Mouse (Mus musculus): ENCODE results near the gene Gabbr2.

The Gabbr2 gene

DNA sequence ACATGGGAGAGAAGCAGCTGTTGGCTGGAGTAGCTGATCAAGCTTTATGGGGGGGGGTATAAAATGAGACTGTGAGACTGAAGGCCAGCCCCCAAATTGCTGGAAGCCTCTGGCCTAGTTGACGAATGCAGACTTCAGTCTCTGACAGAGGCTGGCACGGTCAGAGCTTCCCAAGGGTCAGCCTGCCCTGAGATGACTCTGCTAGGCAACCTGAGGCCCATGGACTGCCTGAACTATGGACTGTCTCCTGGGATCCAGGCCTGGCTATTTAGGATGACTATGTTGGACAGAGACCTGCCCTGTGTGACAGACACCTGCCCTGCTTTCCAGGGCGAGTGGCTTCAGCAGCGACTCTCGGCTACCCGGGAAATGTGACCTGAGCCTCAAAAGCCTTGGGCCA, 281.7 kb downstream of the Gabbr2 start:
- no peak for DNase-seq (ENCODE audit: low spot score)

- DNase-seq (ENCODE audit: low spot score), result no peak
Measured at GRCm38 (mm10) chr4:46709492-46709891, 282.2 kb downstream of the Gabbr2 start.

DNA sequence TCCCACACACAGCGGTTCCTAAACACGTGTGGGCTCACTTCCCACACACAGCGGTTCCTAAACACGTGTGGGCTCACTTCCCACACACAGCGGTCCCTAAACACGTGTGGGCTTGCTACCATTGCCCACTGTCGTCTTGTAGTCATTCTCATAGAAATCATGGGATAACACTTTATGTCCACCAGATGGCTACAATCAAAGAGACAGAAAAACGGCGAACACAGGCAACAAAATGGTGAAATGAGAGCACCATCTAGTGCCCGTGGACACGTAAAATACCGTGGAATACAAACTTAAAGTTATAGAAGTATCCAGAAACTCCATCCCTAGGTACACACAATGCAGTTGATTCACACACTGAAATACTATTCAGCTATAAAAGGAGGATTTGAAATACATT, 285.9 kb downstream of the Gabbr2 start:
- DNase-seq (ENCODE audit: low spot score), result no peak

DNA sequence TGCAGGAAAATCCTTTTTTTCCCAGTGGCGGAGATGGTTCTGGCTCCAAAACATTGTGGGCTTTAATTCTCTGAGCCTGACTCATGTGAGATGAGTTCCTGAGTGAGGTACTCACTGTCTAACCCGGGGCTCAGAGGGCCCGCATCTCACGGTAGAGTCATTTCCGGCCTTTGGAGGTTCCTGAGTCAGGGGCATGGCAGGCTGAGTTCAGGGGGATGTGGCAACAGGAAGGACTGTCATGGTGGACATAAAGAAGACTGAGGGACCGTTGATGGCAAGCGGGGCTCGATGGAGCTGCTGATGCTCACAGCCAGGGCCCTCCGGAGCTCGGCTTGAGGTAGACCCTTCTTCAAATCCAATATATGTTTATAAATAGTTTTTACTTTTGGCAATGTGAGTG, 288.5 kb downstream of the Gabbr2 start:
- no peak for DNase-seq (ENCODE audit: low spot score)

DNA sequence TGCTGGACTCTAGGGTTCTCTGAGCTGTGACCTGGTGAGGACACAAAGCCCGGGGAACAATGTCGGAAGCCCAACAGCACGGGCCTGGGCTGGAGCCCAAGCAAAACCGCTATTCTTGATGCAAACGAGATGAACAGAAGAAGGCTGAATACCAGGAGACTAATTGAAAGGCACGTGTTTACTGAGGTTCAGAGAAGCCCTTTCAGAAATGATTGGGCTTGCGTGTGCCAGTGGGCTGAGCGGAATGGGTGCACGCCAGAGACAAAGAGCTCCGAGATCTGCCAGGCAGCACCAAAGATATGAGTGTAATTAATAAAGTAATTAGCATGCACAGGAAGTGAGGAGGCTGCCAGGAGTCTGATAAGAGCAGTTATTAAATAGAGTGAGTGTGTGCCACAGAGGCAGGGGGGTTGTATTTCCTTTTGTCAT, 291.4 kb downstream of the Gabbr2 start:
- DNase-seq (ENCODE audit: low spot score), result no peak

- peak; percentile 66 for DNase-seq (ENCODE audit: low spot score)
Measured at GRCm38 (mm10) chr4:46696467-46696866, 295.2 kb downstream of the Gabbr2 start.

DNA sequence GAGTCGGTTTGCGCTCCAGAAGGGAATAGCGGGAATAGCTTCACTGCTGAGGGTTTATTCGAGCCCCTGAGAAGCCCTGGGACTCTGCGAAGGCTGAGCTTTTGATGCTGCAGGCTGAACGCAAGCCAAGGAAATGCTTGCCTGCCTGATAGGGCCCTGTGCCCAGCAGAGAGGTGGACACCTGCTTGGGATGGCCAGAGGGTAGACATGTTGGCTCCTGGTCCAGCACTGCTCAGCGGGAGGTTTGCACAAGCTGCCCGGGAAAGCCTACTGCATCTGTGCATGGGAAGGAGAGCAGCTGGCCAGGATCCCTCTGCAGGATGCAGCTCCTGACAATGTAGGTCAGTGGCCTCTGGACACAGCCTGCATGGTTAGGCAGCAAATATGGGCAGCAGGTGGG, 301.1 kb downstream of the Gabbr2 start:
- DNase-seq (ENCODE audit: low spot score), result peak; percentile 47

DNA sequence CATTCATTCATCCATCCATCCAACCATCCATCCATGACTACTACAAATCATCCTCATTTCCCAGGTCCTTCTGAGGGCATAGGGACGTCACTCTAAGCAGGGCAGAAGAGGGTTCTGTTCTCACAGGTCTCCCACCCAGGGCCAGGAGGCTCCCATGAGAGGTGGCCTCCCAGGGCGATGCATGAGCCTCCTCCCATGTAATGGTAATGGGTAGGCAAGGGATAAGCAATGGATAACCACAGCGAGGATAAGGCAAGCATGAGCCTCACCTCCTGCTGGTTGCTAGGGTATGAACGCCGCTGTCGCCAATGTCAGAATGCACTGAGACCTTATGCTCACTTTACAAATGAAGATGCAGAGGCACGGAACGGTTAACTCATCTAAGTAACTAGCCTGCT, 301.7 kb downstream of the Gabbr2 start:
- no peak for DNase-seq (ENCODE audit: low spot score)

GRCm38 (mm10) chr4:46689397-46690022, 302.2 kb downstream of the Gabbr2 start:
- peak; percentile 91 for DNase-seq (ENCODE audit: low spot score)

DNA sequence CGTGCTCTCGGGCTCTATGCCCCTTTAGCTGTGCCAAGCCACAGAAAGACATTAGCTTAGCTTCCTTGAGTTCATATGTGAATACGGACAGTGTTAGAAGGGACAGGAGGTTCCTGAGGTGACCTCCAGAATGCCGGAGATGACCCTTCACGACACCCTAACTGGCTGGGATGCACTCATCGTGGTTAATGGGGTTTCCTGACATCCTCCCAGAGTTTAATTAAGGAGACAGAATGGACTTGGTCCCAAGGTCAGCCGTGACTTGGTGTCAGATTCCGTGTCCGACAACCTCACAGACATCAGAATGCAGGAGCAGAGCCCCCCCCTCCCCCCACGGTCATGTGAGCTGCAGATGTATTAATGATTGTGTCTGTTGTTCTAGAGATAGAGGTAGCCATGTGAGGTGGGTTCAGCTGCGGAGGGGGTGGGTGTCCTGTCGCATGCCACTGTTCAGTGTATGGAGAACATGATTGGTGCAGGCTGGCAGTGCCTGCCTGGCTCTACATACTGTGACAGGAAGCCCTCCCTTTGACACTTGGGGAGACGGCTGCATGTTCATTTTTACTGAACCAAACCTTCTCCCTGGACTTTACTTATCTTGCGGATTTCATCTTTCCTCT, 303.4 kb downstream of the Gabbr2 start:
- DNase-seq (ENCODE audit: low spot score), result no peak

GRCm38 (mm10) chr4:46684160-46684559, 307.5 kb downstream of the Gabbr2 start:
- DNase-seq (ENCODE audit: low spot score), result no peak

GRCm38 (mm10) chr4:46676646-46677045, 315.0 kb downstream of the Gabbr2 start:
- no peak for DNase-seq (ENCODE audit: low spot score)

DNA sequence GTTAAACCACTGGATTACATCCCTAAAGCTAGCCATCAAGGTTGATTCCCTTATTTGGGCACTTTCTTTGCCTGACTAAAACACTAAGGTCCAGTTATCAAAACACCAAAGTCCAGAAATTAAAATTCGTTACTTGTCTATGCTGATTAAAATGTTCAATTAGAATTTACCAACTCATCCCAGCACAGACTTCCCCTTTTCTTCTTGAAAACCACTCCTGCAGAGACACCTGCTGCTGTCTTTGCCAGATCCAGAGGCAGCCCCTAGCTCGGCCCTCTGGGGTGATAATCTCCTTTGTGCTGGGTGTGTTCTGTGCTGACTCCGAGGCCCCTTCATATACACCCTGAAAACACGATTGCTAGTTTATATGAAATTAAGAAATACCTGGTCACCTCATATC, 315.7 kb downstream of the Gabbr2 start:
- no peak for DNase-seq (ENCODE audit: low spot score)

- no peak for DNase-seq (ENCODE audit: low spot score)
Measured at GRCm38 (mm10) chr4:46675272-46675785, 316.3 kb downstream of the Gabbr2 start.

DNA sequence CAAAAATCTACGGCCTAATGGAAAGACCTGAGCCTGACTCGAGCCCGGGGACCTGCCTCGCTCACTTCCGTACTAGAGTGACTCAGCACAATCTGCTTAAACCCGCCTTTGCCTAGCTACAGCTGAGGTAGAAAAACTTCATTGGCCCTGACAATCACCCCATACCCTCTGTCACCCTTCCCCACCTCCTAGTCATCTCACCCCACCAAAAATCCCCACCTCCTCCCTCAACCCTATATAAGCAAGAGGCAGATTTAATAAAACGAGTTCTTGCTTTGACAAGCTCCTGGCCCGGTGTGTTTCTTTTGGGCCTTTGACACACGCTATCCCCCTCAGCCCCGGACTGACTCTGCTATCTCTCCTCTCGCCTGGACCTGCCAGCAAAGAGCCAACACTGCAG, 323.1 kb downstream of the Gabbr2 start:
- no peak for DNase-seq (ENCODE audit: low spot score)

DNA sequence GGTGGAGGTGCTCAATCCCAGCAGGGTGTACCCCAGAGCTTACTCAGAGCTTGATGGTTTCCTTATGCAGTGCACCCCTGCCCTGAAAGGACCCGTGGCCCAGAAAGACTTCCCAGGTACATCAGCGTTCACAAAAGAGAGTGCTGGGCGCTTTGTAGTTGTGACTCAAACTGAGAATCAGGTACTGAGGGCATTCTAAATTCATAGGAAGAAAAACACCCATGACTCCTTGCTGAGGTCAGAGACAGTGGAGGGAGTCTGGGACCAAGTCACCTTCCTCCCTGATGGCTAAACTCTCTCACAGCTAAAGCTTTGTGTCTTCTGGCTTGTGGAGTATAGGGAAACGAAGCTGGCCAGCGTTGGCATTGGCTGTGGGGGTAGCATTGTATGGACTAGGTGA, 325.3 kb downstream of the Gabbr2 start:
- DNase-seq (ENCODE audit: low spot score), result no peak

DNA sequence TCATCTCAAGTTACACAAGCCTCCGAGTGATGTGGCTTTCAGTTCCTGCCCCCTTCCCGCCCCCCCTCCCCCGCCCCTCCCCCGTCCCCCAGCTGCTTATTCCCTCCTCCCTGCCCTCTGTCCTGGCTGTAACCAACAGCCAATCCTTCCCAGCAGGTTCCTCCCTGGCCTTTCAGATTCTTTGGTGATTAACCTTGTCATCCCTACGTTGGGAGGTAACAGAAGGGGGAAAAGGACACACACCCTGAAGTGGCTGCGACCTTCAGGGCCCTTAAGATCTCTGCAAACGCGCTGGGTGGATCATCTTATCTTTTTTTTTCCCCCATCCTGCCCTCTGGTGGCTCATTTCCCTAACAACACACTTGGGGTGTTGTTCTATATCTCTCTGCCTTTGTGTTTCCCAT, 326.3 kb downstream of the Gabbr2 start:
- DNase-seq (ENCODE audit: low spot score), result peak; percentile 73

- DNase-seq (ENCODE audit: low spot score), result peak; percentile 68
Measured at GRCm38 (mm10) chr4:46664123-46665009, 327.3 kb downstream of the Gabbr2 start.

DNA sequence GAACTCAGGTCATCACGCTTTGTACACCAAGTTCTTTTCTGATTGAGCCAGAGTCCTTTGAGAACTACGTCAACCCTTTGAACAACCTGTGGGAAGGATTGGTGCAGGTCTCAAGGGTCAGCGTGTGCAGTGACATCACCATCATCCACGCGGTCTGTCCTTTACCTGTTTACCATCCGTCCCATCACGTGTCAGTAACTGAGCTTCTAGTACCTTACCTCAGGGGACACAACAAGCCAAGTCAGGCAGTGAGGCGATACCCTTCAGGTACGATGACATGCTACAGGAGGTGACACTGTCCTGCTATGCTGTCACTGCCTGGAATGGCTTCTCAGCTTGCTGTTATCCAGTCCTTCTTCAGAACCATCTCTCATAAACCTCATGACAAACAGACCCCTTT, 330.2 kb downstream of the Gabbr2 start:
- no peak for DNase-seq (ENCODE audit: low spot score)

GRCm38 (mm10) chr4:46658946-46659345, 332.7 kb downstream of the Gabbr2 start:
- DNase-seq (ENCODE audit: low spot score), result no peak

GRCm38 (mm10) chr4:46657116-46657515, 334.6 kb downstream of the Gabbr2 start:
- peak; percentile 91 for DNase-seq (ENCODE audit: low spot score)

GRCm38 (mm10) chr4:46655956-46656355, 335.7 kb downstream of the Gabbr2 start:
- no peak for DNase-seq (ENCODE audit: low spot score)

DNA sequence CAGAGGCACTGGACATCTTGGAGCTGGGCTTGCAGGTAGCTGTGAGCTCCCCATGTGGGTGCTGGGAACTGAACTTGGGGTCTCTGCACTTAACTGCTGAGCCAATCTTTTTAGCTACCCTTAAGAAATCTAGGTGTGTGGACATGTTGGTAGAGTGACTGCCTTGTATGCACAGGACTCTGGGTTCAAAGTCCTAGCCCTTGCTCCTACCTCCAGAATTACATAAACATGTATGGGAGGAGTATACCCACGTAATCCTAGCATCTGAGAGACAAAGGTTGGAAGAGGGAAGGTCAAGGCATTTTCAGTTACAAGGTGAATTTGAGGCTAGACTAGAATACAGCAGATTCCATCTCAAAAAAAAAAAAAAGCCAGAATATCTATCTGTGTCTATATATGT, 336.4 kb downstream of the Gabbr2 start:
- DNase-seq (ENCODE audit: low spot score), result no peak

Data from retina, embryonic 14.5 days (tissue).